Mouse (Mus musculus) lung, postnatal 10 days (tissue): Measurements from ENCODE around the gene Mdm2.

ENCODE experiments used
- DNase-seq: peaks from one replicate; pipeline ENCODE4 v3.0.0; 2021

Mdm2 gene

DNA sequence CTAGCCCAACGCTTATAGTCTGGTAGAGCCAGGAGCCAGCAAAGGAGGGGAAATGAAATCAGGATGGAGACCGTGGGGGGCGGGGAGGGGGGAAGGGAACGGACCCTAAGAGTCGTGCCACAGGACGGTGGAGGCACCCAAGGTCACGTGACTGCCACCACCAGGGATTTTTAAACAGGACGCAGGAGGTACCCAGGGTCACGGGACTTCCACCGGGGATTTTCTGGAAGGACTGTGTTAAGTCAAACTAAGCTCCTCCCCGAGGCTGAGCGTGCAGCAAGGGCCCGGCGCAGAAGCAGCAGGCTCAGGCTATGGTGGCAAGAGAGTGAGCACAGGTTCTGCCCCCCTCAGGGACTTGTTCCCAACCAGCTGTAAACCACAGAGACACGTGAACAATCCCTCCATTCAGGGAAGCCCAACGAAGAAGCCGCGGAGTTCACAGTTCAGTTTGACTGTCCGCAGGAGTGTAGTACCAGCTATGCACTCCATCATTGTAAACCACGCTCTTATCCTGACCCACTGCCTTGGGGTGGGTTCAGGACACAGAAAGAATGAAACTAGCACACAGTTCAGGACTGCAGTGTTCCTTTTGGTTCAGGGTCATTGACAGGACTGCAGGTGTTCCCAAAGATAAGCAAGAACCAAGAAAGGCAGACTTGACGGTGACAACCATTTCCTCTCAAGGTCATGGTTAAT lies 70.5 kb downstream of the Mdm2 start:
- no peak for DNase-seq

DNA sequence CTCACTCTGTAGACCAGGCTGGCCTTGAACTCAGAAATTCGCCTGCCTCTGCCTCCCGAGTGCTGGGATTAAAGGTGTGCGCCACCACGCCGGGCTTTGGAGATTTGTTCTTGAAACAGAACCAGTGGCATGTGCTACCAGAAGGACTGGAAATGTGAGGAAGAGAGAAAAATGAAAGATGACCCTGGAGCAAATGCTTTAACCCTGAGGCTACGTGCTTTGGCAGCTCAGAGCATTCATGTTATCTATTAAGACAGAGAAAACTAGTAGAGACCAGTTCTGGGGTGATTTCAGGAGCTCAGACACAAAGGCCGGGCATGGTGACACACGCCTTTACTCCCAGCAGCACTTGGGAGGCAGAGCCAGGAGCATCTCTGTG lies 71.3 kb downstream of the Mdm2 start:
- DNase-seq: no peak
